Mouse (Mus musculus) liver, adult 2 months (tissue): ENCODE measurements around the gene Actr10. TPM values are rescaled to one million over a fixed set of nuclear protein-coding genes. Genes with fewer than 3 reads are reported as not detected.

Source experiments
- DNase-seq: peaks from one replicate; pipeline ENCODE4 v3.0.0-alpha.2; 2011; ENCODE audit warnings: low read depth, low spot score; ENCODE audit errors: extremely low read depth
- H3K27ac ChIP-seq: fragments of 200-500 bp; replicated peaks from 2 replicates; pipeline ENCODE4 v1.5.1; 2012; ENCODE audit warnings: low read depth, mild to moderate bottlenecking, control low read depth, inconsistent platforms, low read length; ENCODE audit not compliant: insufficient read depth
- H3K27me3 ChIP-seq: fragments of 200-500 bp; 2 replicates; pipeline ENCODE4 v1.6.1; 2012; ENCODE audit warnings: mild to moderate bottlenecking, moderate library complexity, low read length, inconsistent platforms; ENCODE audit not compliant: control insufficient read depth, insufficient read depth
- H3K36me3 ChIP-seq: fragments of 200-500 bp; 2 replicates; pipeline ENCODE4 v1.6.1; 2012; ENCODE audit warnings: low read length, inconsistent platforms; ENCODE audit not compliant: control insufficient read depth, insufficient read depth
- H3K4me1 ChIP-seq: fragments of 200-500 bp; 2 replicates; pipeline ENCODE4 v1.6.1; 2011; ENCODE audit warnings: low read length; ENCODE audit not compliant: control insufficient read depth, insufficient read depth
- H3K4me3 ChIP-seq: fragments of 200-500 bp; 2 replicates; pipeline ENCODE4 v1.5.1; 2011; ENCODE audit warnings: low read depth, mild to moderate bottlenecking, control low read depth, low read length, moderate library complexity; ENCODE audit not compliant: insufficient read depth
- H3K79me2 ChIP-seq: fragments of 200-500 bp; 2 replicates; pipeline ENCODE4 v1.6.1; 2012; ENCODE audit warnings: inconsistent platforms, mild to moderate bottlenecking, low read length, moderate library complexity; ENCODE audit not compliant: control insufficient read depth, insufficient read depth
- H3K9ac ChIP-seq: fragments of 200-500 bp; 2 replicates; pipeline ENCODE4 v1.6.1; 2012; ENCODE audit warnings: low read depth, mild to moderate bottlenecking, control low read depth, inconsistent platforms, low read length
- CTCF ChIP-seq: fragments of 200-500 bp; IDR thresholded peaks from 2 replicates; pipeline ENCODE4 v1.5.1; 2011; ENCODE audit warnings: low read depth, low read length, control low read depth
- POLR2A ChIP-seq: fragments of 200-500 bp; IDR thresholded peaks from 2 replicates; pipeline ENCODE4 v1.6.1; 2011; ENCODE audit warnings: low read length, control low read depth; ENCODE audit not compliant: insufficient read depth; ENCODE audit errors: extremely low read depth
- WGBS: fragments of 180-500 bp; shearing (Covaris S2); methylation state at CpG from one replicate; pipeline ENCODE4 v1.1.7; 2018; 5-methylcytosine and 5-hydroxymethylcytosine counted together
- polyA plus RNA-seq: library from polyadenylated mRNA; depleted of rRNA; stranded (reverse); fragments of >200 nt; gene quantifications from 2 replicates; pipeline ENCODE4 v1.2.3, GENCODE M21; 2012; rRNA removed
- total RNA-seq: library from RNA; depleted of rRNA; stranded (reverse); fragments of >200 nt; gene quantifications from 2 replicates; pipeline ENCODE4 v1.2.3, GENCODE M21; 2014; rRNA removed

Gene Actr10
- total and polyA plus RNA-seq, 2 experiments: 17.3 to 26.8 TPM

GRCm38 (mm10) chr12:71001456-71001855 is 63.8 kb downstream of the Actr10 start:
- H3K79me2 ChIP-seq: no peaks in the 10 kb centered on the region
- H3K27me3 ChIP-seq: no peaks in the 10 kb centered on the region
- H3K27ac ChIP-seq: peak overlapping the region; percentile 90
- 0 out of 2 replicates have a peak overlapping the region, but pooled peaks have one; percentile 18 for H3K9ac ChIP-seq
- TF ChIP-seq POLR2A (no peak), CTCF (no peak)
- peaks cover 25% of the 10 kb centered on the region for H3K36me3 ChIP-seq
- peak; percentile 91 for DNase-seq
- 17% methylated on average over 6 of the region's 6 CpGs for WGBS
- H3K4me1 ChIP-seq: peaks cover 30% of the 10 kb centered on the region
- no peak overlapping the region for H3K4me3 ChIP-seq

DNA sequence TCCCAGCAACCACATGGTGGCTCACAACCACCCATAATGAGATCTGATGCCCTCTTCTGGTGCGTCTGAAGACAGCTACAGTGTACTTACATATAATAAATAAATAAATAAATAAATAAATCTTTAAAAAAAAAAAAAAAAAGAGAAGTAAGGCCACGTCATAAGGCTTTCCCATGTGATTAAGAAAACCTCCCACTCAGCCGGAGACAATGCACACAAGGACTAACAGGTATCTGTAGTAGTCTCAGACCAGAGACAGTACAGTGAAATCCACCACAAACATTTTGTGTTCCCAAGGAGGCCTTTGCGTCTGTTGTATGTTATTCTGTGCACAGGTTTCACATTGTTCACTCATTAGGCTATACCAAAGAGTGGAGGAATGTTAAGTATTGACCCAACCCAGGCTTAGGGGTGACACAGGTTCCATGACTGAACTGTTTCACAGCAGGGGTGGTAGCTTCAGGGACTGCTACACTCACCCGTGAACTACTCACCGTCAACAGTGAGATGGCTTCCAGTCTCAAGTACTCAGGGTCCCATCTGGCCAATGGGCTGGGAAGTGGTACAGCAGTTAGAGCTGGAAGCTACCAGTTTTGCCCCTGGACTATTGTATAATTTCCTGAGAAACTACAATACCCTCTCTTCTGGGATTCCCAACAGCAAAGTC is 66.2 kb downstream of the Actr10 start:
- Histone ChIP-seq H3K27ac (no peak overlapping the region), H3K4me3 (no peak overlapping the region), H3K79me2 (no peaks in the 10 kb centered on the region), H3K27me3 (no peaks in the 10 kb centered on the region), H3K4me1 (peaks cover 26% of the 10 kb centered on the region), H3K9ac (no peak overlapping the region), H3K36me3 (peaks cover 42% of the 10 kb centered on the region)
- TF ChIP-seq CTCF (no peak), POLR2A (no peak)
- WGBS: 96% methylated on average over 5 of the region's 6 CpGs
- no peak for DNase-seq

DNA sequence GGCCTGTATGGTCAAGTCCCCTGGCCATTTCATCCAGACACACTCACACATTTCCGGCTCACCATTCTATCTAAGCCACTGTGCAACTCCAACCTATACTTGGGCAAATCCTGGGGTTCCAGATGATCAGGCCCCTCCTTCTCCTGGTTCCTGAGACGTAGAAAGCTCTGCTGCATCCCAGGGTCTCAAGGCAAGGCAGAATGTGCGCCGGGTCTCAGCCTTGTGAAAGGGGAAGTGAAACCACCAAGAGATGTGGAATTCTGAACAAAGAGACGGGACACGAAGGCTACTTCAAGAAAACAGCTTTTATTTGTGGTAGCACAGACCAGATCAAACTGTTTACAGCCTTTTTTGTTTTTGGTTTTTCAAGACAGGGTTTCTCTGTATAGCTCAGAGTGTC is 68.5 kb downstream of the Actr10 start:
- H3K27ac ChIP-seq: no peak overlapping the region
- no peaks in the 10 kb centered on the region; the same call in 1 of the 2 replicates for H3K79me2 ChIP-seq
- WGBS: 84% methylated on average over 6 of the region's 6 CpGs
- no peaks in the 10 kb centered on the region for H3K27me3 ChIP-seq
- DNase-seq: no peak
- TF ChIP-seq POLR2A (no peak), CTCF (no peak)
- H3K4me3 ChIP-seq: no peak overlapping the region
- H3K9ac ChIP-seq: no peak overlapping the region
- peaks cover 10% of the 10 kb centered on the region; the same call in 1 of the 2 replicates for H3K4me1 ChIP-seq
- H3K36me3 ChIP-seq: peaks cover 48% of the 10 kb centered on the region

DNA sequence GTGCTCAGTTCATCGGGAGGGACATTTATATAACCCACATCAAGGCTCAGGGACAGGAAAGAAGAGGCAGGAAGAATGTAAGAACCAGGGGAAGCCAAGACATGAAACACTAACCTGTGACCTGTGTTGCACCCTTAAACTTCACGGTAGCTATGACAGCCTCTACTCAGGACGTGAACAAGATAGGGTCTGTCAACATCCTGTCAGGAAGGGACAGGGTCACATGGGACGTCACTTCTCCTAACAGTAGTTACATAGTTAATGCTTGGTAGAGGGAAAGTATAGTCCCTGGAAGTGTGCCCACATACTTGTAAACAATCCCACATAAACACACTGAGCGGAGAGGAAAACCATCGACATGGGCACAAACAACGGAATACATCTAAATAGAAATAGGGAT is 69.2 kb downstream of the Actr10 start:
- H3K4me1 ChIP-seq: peaks cover 6% of the 10 kb centered on the region; the same call in 1 of the 2 replicates
- no peak overlapping the region for H3K4me3 ChIP-seq
- peaks cover 49% of the 10 kb centered on the region for H3K36me3 ChIP-seq
- no peaks in the 10 kb centered on the region; the same call in 1 of the 2 replicates for H3K79me2 ChIP-seq
- DNase-seq: no peak
- TF ChIP-seq POLR2A (no peak), CTCF (no peak)
- no peaks in the 10 kb centered on the region for H3K27me3 ChIP-seq
- 76% methylated on average over 7 of the region's 7 CpGs for WGBS
- no peak overlapping the region for H3K27ac ChIP-seq
- no peak overlapping the region for H3K9ac ChIP-seq

- WGBS: 61% methylated on average over 4 of the region's 4 CpGs
- no peak for DNase-seq
- Histone ChIP-seq H3K4me1 (peaks cover 7% of the 10 kb centered on the region; the same call in 1 of the 2 replicates), H3K9ac (no peak overlapping the region), H3K27me3 (no peaks in the 10 kb centered on the region), H3K27ac (no peak overlapping the region), H3K79me2 (peaks cover 6% of the 10 kb centered on the region; the same call in 1 of the 2 replicates), H3K36me3 (peaks cover 52% of the 10 kb centered on the region), H3K4me3 (no peak overlapping the region)
- no peak for TF ChIP-seq CTCF
- no peak for TF ChIP-seq POLR2A
These were observed 72.1 kb downstream of the Actr10 start for GRCm38 (mm10) chr12:71009769-71010168.

Other genes starting within 250 kb of the Actr10 start
- gene Frmd6, start 112.3 kb upstream of the Actr10 start, total RNA-seq: 3.0 and 3.6 TPM in 2 replicates
- gene Frmd6, start 112.3 kb upstream of the Actr10 start, polyA plus RNA-seq: 1.3 and 1.4 TPM in 2 replicates
- 204 and 240 TPM in 2 replicates for gene Psma3, start 36.8 kb downstream of the Actr10 start, total RNA-seq
- 27.7 and 28.9 TPM in 2 replicates for gene Psma3, start 36.8 kb downstream of the Actr10 start, polyA plus RNA-seq
- 6.6 and 6.8 TPM in 2 replicates for gene Arid4a, start 78.1 kb downstream of the Actr10 start, total RNA-seq
- 1.3 TPM in 2 replicates for gene Arid4a, start 78.1 kb downstream of the Actr10 start, polyA plus RNA-seq
- gene Tomm20l, start 173.6 kb downstream of the Actr10 start, total RNA-seq: not detected in 2 replicates
- gene Tomm20l, start 173.6 kb downstream of the Actr10 start, polyA plus RNA-seq: not detected in 2 replicates
- 27.3 and 27.8 TPM in 2 replicates for gene Timm9, start 198.8 kb downstream of the Actr10 start, total RNA-seq
- gene Timm9, start 198.8 kb downstream of the Actr10 start, polyA plus RNA-seq: 9.9 and 12.0 TPM in 2 replicates
- gene 2700049A03Rik, start 199.0 kb downstream of the Actr10 start, total RNA-seq: 3.4 and 3.5 TPM in 2 replicates
- 0.56 and 0.93 TPM in 2 replicates for gene 2700049A03Rik, start 199.0 kb downstream of the Actr10 start, polyA plus RNA-seq